Mouse (Mus musculus): ENCODE data around the gene Bmp8b.

- no peak for TF ChIP-seq ZC3H11A (IDR thresholded peaks at IDR 0.05; ENCODE audit: borderline replicate concordance, low read depth, low read length)
- TF ChIP-seq HCFC1 (IDR thresholded peaks at IDR 0.05; ENCODE audit: borderline replicate concordance, insufficient read depth, low read length), result no peak
- TF ChIP-seq CHD2 (IDR thresholded peaks at IDR 0.05; ENCODE audit: low read depth, low read length), result no peak
- no peak for TF ChIP-seq MAFK (IDR thresholded peaks at IDR 0.05; ENCODE audit: insufficient read depth, low read depth, low read length)
- TF ChIP-seq ZNF384 (IDR thresholded peaks at IDR 0.05; ENCODE audit: low read depth, low read length), result no peak
These were observed at the start of gene Bmp8b for GRCm38 (mm10) chr4:123104651-123105450.

All from ES-E14 (cell line).